Mouse (Mus musculus) T-helper 2 cell (primary cell): ENCODE results near the gene Ddn.

Experiments used
- in situ Hi-C: fragments of 300-600 bp; cut with MboI, MseI; formaldehyde crosslinking; loops from one replicate; pipeline ENCODE4 v1.15.1; 2025; ENCODE audit warnings: high pct_unique_total_duplicates

The Ddn gene

DNA sequence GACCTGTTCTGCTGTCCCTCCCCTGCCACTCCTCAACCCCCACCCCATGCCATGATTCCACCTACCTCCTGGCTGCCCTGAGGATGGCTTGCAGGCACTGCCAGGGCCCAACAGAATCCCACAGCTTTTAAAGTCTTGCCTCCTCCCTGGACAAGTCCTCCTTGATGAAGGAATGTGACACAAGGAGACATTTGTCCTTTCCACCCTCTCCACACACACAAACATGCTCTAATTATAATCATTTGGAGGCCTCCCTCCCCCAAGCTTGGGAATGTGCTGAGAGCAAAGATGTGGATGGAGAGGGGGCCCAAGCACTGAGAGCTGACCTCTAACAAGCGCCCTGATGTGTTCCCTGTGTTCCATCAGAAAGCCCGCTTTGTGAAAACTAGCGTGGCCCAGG lies at the start of gene Ddn:
Gene Ddn (minus strand): TSS at position 101 of the 400 bp plus-strand sequence.
- in situ Hi-C loops = no loop called here

- in situ Hi-C loops = no loop called here
These were observed 44.9 kb upstream of the Ddn start for GRCm38 (mm10) chr15:98854214-98854613.

DNA sequence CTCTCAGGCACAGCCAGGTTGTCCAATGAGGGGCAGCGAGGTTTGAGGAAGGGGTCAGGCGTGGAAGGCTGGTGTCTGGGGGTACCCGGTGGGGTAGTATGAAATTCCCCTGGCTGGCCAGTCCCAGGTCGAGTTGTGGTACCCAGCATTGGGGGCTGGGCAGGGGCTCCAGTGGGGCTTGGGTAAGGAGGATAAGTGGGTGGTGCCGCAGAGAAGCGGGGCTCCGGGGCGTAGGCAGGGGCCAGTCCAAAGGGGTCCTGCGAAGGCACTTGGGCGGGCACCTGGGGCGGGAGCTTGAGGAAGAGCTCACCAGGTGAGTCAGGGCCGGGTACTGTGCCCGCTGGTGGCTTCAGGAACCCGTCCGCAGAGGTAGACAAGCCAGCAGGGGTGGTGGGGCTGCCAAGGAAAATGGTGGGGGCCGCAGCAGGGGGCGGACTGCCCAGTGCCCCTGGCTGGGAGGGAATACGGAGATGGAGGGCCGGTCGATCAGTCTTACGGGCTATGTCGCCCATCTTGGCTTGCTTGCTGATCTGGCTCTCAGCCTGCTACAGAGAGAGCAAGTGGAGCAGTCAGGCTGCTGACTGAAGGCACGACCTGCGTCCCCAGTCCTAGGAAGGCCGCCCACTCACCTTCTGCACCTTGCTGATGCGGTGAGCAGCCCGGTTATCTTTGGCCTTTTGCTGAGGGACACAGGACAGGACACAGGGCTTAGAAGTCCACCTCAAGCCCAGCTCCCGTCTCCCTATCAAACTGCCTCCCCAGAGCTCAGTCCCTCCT lies 44.1 kb upstream of the Ddn start:
- in situ Hi-C loops = no loop called here

DNA sequence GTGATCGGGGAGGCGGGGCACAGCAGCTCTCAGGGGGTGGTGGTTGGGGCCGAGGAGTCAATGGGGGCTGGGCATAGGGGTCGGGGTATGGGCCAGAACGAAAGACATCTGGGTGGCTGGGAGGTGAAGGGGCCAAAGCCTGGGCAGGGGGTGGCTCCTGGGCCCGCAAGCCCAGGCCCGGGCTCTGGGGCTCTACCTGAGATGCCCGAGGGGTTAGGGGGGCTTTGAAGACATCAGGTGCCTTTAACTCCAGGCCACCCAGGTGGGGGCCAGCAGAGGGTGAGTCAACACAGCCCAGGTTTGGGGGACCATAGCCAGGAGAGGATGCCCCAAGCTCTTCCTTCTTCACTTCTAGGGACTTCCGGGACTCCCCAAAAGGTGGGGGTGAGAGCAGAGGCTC lies 43.4 kb upstream of the Ddn start:
- in situ Hi-C loops = no loop called here

DNA sequence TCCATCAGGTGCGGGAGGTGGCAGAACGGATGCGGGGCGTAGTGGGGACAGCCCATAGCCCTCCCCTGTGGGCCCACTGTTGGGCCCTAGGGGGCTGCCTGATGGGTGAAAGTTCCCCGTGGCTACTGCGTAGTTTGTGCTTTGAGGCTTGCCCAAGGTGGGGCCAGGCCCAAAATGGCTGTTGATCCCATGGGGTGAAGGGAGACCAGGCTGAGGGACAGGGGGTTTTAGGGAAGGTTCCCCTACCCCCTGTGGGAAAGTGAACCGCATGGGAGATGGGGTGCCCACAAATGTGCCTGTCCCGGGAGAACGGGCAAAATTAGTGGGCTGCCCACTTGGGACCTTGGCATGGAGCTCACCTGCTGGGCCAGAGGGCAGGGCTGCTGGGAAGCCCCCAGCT lies 42.8 kb upstream of the Ddn start:
- in situ Hi-C loops = no loop called here

GRCm38 (mm10) chr15:98851229-98851818 lies 42.0 kb upstream of the Ddn start:
- in situ Hi-C loops = no loop called here

DNA sequence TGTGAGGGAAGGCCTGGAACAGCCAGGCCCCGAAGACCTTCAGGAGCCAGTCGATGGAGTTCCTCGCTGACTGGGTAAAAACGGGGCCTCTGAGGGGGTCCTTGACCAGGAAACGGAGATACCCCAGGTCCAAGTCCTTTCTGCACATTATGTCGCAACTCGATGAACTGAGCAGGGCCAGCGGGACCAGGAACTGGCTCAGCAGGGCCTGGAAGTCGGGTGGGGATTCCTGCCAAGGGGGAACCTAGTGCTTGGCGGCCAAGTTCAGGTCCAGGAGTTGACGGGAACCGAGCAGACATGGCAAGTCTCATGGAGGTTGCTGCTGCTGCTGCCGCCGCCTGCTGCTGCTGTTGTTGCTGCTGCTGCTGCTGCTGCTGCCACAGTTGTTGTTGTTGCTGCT lies 41.4 kb upstream of the Ddn start:
- in situ Hi-C loops = no loop called here

DNA sequence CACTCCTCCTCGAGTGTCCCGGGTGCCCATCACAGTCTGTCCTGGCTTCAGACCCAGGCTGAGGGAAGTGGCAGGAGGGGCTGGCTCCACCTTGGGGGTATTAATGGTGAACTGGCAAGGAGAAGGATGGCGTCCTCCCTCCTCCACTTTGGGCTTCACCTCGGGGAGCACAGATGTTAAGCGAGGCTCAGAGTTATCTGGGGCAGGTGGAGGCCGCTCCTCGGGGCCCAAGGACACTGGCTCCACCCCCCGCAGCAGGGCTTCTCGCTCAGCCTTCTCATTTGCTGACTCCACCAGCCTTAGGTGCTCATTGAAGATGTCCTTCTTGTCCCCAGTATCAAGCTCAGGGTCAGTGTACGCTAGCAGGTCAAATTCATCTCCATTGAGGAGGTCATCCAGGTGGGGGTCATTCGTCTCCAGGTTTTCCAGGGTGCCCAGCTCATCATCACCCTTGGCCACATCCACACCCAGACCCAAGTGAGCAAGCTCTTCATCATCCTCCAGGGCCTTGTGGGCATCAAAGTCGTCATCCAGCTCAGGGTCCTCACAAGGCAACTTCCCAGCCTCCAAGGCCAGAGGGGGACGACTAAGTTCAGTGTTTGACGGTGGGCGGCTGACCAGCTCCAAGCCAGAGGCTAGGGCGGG lies 40.8 kb upstream of the Ddn start:
- in situ Hi-C loops = no loop called here

DNA sequence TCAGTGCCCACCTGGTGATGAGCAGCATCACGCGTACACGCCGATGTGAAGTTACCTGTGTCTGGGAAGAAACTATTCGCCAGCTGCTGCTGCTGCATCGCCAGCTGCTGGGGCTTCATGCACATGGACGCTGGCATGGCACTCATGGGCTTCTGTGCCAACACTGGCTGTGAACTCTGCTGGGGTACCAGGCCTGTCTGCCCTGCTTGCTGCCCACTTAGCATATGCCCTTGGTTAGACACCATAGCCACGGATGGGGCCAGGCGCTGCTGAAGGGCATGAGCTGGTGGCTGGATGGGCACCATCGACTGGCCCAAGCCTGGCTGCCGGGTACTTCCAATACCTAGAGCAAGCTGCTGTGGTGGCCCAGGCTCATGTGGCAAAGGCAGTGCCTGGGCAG lies 39.9 kb upstream of the Ddn start:
- in situ Hi-C loops = no loop called here

GRCm38 (mm10) chr15:98846140-98846539 lies 36.9 kb upstream of the Ddn start:
- in situ Hi-C loops = no loop called here

DNA sequence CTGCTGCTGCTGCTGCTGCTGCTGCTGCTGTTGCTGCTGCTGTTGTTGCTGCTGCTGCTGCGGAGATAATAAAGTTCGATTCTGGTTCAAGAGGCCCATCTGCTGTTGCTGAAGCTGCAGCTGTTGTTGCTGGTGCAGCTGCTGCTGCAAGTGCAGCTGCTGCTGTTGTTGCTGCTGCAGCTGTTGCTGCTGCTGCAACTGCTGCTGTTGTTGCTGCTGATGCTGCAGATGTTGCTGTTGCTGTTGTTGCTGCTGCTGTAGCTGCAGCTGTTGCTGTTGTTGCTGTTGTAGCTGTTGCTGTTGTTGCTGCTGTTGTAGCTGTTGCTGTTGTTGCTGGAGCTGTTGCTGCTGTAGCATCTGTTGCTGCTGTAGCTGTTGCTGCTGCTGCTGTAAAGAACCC lies 35.9 kb upstream of the Ddn start:
- in situ Hi-C loops = no loop called here

- in situ Hi-C loops = no loop called here
These were observed 34.4 kb upstream of the Ddn start for GRCm38 (mm10) chr15:98843595-98844223.

DNA sequence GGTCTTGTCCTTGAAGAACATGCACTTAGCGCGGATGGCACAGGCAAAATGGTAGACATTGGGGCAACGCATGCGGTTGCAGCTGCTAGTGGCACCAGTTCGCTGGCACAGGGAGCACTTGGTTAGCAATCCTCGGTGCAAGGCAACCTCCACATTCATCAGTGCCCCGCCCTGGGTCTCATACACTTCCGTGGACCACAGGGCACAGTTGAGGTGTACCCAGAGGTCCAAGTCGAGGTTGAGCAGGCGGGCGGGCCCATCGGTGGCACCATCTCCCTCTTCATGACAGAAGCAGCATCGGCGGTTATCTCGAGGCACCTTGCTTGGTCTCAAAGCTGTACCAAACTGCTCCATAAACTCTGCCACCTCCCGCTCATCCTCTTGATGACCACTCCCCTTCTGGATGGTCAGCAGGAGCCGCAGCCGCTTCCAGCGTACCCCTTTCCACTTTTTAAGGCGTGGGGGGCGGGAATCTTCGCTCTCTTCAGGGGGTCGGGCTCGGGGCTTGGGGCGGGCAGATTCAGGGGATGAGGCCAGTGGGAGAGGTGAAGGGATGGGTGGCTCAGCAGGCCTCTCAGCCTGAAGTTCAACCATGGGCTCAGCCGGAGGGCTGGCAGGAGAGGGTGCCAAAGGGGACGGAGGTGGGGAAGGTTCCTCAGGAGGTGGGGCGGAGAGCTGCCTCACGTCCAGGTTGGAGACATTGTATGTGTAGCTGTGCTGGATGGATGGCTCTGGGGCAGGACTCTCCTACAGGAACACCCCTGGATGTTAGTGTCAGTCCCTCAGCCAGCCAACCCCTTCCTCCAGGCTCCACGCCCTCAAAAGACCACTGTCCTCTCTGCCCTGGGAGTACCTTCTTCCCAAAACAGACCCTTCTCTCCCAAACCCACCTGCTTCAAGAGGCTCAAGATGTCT lies 30.6 kb upstream of the Ddn start:
- in situ Hi-C loops = no loop called here

DNA sequence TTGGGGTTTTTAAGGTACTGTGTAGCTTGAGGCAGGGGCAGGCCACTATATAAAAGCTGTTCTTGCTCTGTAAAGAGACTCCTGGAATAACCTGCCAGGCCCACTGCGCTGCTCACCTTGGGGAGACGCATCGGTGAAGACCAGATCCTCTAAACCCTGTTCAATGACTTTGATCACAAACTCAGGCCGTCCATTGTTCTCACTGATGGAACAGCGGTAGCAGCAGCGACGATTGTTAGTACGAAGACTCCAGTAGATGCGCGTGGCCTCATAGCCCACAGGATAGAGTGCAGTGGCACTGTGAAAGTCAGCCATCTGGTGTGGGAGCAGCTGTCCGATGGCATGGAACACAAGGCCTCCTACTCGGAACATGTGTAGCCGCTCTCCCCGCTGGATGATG lies 29.9 kb upstream of the Ddn start:
- in situ Hi-C loops = no loop called here

DNA sequence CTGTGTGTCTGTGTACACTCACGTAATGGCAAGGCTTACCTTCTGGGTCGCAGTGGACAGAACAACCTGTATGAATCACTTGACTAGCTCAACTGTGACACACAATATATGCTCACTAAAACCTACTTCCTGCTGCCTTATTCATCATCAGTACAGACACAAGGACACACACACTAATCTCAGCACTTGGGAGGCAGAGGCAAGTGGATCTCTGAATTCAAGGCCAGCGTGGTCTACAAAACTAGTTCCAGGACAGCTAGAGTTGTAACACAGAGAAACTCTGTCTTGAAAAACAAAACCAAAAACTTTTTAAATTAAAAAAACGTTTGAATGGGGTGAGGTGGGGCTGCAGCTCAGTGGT lies 28.4 kb upstream of the Ddn start:
- in situ Hi-C loops = no loop called here

GRCm38 (mm10) chr15:98837006-98837742 lies 27.9 kb upstream of the Ddn start:
- in situ Hi-C loops = no loop called here

- in situ Hi-C loops = no loop called here
These were observed 26.0 kb upstream of the Ddn start for GRCm38 (mm10) chr15:98835291-98835690.

DNA sequence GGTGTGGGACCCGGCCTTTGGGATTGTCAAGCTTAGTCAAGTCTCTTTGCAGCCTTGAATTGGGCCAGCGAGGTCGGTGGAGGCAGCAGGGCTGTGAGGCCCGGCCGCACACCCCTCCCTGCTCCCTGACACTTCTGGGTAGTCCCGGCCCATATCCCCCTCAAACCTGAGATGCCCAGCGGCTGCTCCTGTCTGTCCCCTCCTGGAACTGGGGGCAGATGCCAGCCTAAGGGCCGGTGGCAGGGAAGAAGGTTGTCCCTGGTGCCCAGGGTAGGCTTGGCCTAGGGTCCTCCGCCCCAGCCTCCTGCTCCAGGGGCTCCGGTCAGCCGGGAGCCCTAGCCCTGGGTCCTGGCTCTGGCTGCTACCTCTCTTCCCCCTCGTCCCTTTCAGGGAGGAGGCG lies 24.8 kb upstream of the Ddn start:
- in situ Hi-C loops = no loop called here

DNA sequence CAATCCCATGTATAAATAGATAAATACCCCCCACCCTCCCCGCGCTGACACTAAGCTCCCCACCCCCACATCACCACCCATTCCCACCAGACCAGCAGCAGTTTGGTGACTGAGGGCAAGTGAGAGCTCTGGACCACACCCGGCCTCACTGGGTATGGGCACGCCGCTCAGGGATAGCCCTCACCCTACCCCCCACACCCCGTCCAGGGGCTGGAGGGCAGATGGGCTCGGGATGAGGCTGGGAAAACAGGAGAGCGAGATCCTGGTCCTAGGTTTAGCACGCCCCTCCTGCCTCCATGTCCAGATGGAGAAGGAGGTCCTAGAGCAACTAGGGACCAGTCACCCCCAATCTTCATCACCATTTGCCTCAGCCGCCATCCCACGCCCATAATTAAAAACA lies 24.0 kb upstream of the Ddn start:
- in situ Hi-C loops = no loop called here

GRCm38 (mm10) chr15:98832161-98833058 lies 23.1 kb upstream of the Ddn start:
- in situ Hi-C loops = no loop called here
